ENCODE assay signal across 17 mouse cellular contexts in the genomic region with DNA sequence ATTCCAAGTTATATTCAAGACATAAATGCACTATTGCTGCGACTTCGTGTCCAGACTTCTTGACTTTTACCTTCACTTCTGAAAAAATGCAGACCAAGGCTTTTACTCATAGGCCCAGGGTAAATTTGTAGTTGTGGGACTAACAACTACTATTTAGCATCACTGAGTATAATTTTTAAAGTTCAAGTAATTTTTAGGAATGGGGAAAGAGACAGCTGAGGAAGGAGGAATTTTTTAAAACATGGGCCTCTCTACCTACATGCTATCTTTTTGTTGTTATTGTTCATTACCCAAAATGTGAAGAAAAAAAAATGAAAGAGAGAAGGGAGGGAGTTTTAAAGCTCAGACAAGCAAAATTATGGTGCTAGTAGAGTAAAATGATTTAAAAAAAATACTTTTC.
"Had no signal": no experiment of that assay in that cellular context is flagged by ENCODE, and none has a peak within 500 bp of the region (broad histone marks: within the 10 kb centered on the region; RNA-seq: fewer than 3 reads in every experiment).

No protein-coding gene starts in this region.

- H3K9ac ChIP-seq: neural tube, embryonic 12.5 days; neural tube, embryonic 13.5 days; neural tube, embryonic 15.5 days; stomach, embryonic 15.5 days had no signal

- H3K4me3 ChIP-seq: neural tube, embryonic 12.5 days; neural tube, embryonic 13.5 days; neural tube, embryonic 15.5 days; stomach, embryonic 15.5 days had no signal

- H3K36me3 ChIP-seq: neural tube, embryonic 12.5 days; neural tube, embryonic 13.5 days; neural tube, embryonic 15.5 days; stomach, embryonic 15.5 days had no signal

- H3K4me2 ChIP-seq: neural tube, embryonic 12.5 days; neural tube, embryonic 13.5 days; neural tube, embryonic 15.5 days; stomach, embryonic 15.5 days had no signal

- H3K9me3 ChIP-seq: neural tube, embryonic 12.5 days; neural tube, embryonic 13.5 days; neural tube, embryonic 15.5 days; stomach, embryonic 15.5 days had no signal

- H3K27ac ChIP-seq: neural tube, embryonic 12.5 days; neural tube, embryonic 13.5 days; neural tube, embryonic 15.5 days; stomach, embryonic 15.5 days; stomach, postnatal 0 days had no signal

- DNase-seq: retina, postnatal 1 day; right cerebral cortex, adult 18-20 months; right cerebral cortex, postnatal 14 days; right cerebral cortex, postnatal 25 days; right cerebral cortex, postnatal 4 days; spleen, adult 18-20 months; thymus, adult 18-20 months; thymus, adult 2 months; thymus, postnatal 14 days; thymus, postnatal 25 days; thymus, postnatal 36 days; thymus, postnatal 4 days had no signal
